Mouse (Mus musculus) cerebellum, postnatal 4 days (tissue): ENCODE results near the gene Trim56.

ENCODE experiments used
- DNase-seq, 2 experiments: peaks; one replicate each; pipeline ENCODE4 v3.0.0; 2022; ENCODE audit warnings: low spot score in 2 of 2, mixed read lengths in 1 of 2

Gene Trim56

GRCm38 (mm10) chr5:137108111-137108510 lies 7.9 kb downstream of the Trim56 start:
- DNase-seq = no peak

DNA sequence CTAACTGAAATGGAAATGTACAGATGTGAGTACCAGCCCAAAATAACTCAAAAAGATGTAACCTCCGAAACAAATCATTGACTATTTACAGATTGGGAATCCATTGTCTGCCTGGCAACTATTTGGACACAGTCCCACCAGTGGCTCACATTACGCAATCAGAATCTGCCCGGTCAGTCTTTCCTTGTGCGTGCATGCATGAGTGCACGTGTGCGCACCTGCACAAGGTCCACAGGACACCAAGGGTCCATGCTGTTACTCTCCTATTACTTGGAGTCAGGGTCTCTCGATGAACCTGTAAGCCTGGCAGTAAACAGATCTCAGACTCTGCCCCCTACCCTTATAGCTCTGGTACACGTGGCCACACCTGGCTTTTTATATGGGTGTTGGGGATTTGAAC lies 8.3 kb downstream of the Trim56 start:
- DNase-seq = no peak

- DNase-seq = peak; percentile 77 to 87
Observed at GRCm38 (mm10) chr5:137107024-137107423, 9.0 kb downstream of the Trim56 start.

DNA sequence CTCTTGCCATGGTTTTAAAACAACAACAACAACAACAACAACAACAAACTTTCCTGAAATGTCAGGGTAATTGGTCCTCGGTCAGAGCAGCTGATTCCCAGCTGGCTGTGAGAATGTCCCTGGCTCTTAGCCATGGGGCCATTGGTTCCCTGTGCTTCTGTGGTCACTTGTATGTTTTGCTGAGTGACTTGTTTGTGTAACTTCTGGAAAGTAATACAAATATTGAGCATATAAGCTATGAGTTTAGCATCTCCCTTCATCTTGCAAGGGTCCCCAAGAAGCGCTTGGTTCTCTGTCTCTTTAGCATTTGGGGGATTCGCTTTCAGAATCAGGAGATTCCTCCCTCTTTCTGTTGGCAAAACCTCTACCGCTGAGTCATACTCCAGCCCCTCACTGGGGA lies 9.6 kb downstream of the Trim56 start:
- DNase-seq = no peak

- DNase-seq = no peak
Observed at GRCm38 (mm10) chr5:137103969-137104368, 12.0 kb downstream of the Trim56 start.

DNA sequence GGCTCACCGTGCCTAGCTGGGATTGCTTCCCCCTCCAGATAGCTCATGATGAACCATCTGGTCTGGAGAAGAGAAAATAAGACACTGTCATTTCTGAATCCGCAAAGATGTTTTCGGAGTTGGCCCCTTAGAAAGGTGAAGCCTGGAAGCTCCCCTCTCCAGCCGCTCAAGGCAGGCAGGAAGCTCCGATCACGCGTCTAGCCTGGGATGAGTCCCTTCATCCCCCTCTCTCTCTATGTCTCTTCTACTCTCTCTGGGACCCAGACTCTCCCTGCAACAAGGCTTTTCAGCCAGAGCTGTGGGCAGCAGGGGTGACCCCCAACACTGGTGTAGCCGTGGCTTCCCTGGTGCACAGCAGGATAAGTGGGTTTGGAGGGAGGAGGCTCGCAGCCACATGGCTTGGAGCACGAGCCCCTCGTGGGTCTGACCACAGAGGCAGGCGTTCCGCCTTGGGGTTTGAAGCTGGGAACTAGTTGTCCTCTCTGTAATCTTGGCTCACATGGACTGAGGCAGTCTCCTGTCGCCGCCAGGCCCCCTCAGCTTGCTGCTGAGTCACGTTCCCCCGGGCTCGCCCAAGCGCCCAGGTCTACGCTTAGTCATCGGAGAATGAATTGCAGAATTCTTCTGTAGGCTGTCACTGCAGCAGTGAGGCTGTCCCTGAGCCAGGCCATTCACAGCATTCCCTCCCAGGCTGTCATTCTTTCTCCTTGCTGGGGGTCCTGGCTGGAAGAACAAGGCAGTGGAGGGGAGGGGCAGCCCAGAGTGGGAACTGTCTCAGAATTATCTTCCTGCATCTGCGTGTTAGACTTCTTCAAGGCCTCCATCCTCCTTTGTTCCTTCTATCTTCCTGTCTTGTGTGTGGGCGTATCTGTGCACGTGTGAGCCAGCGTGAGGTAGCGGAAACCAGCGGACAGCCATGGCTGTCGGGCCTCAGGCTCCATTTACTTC lies 13.2 kb downstream of the Trim56 start:
- peak in 1 of 2 experiments; percentile 15 for DNase-seq

DNA sequence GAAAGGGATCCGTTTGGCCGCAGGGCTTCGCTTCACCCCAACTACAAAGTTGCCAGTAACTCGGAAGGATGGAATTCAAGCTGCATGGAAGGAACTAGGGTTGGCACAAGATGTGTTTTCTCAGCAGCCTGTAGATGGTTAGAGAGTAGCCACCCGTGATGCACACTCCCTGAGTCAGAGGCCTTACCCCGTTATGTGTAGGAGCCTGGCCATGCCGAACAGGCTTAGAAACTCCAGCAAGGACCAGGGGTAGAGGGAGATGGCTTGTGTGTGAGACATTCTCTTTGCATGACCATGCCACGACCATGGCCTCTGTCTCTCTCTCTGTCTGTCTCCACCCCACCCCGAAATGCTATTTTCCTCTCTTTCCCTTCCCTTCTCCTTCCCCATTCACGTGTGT lies 13.9 kb downstream of the Trim56 start:
- no peak for DNase-seq

DNA sequence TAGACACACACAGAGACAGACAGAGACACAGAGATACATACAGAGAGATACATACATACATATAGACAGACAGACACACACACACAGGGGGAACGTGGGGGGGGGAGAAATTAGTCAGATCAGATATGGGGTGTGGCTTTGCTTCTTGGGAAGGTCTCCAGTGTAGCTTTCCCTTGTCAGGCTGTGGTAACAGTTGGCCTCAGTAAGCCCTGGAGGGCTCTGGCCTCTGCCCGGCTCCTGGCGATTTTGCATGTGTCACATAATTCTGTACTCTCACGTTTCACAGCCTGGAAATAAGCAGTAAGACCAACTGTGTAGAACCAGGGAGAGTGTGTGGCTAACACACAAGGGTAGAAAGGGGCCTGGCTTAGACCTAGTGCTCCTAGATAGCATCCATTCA lies 15.3 kb downstream of the Trim56 start:
- DNase-seq = no peak

GRCm38 (mm10) chr5:137098418-137098817 lies 17.6 kb downstream of the Trim56 start:
- no peak for DNase-seq

GRCm38 (mm10) chr5:137096037-137096436 lies 20.0 kb downstream of the Trim56 start:
- no peak for DNase-seq

GRCm38 (mm10) chr5:137095135-137095534 lies 20.9 kb downstream of the Trim56 start:
- DNase-seq = no peak

DNA sequence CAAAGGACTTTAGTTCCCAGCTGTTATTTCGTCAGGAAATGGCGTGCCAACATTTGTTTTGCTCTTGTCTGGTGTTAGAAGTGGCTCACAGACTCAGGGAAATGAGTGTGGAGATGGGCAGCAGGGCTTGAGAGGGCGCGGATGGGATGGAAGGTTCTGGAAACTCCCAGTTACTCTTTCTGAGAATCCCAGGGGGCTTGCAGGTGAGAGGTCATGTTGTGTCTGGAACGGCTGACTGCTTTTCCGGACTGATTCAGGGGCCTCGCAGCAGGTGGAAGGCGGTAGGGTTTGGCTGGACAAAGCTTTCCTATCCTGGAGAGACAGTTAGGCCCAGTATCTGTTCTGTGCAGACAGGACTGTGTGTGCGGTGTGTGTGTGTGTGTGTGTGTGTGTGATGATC lies 22.3 kb downstream of the Trim56 start:
- no peak for DNase-seq

DNA sequence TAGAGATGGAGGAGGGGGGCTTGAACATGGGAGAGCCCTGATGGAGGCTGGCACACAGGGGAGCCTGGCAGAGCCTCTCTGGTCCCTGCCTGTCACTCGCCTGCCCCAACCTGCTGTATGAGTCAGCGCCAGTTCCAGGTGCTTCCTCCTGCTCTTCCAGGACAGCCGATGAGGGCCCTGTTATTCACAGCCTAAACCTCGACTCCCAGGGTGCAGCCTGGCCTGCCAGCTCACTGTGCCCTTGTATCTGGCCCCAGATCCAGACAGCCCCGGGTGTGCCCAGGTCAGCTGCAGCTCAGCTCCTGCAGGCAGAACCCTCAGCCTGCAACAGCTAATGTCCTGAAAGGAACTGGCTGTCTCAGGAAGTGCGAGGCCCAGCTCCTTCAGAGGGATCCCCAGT lies 24.4 kb downstream of the Trim56 start:
- no peak for DNase-seq

DNA sequence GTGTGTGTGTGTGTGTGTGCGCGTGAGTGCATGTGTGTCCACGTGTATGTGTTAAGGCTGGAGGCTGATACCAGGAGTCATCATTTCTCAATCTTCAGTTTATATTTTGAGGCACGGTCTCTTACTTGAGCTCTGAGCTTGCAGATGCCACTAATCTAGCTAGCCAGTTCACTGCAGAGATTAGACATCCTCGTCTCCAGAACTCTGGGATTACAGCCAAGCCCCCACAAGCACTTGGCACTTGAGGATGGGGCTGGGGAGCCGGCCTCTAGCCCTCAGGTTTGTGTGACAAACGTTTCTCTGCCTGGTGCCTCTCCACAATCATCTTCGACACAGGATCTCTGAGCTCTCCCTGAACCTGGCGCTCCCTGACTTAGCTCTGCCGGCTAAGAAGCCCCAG lies 25.1 kb downstream of the Trim56 start:
- no peak for DNase-seq

DNA sequence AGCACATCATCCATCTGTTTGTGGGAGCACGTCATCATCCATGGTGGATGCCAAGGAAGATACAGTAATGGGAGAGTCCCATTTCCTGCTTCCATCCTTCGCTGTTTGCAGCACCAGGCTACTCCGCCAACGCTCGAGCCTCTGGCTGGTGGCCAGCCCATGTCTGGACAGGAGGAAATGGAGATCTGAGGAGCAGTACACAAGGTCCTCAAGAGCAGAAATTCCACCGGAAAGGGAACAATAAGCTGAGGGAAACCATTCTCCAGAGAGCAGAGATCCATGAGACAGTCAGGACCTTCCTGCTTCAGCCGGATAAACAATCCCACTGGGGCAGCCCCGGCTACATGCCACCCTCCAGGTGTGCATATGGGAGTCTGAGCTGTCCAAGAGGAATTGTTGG lies 28.6 kb downstream of the Trim56 start:
- no peak for DNase-seq

- DNase-seq = no peak
Observed at GRCm38 (mm10) chr5:137085731-137086130, 30.3 kb downstream of the Trim56 start.

DNA sequence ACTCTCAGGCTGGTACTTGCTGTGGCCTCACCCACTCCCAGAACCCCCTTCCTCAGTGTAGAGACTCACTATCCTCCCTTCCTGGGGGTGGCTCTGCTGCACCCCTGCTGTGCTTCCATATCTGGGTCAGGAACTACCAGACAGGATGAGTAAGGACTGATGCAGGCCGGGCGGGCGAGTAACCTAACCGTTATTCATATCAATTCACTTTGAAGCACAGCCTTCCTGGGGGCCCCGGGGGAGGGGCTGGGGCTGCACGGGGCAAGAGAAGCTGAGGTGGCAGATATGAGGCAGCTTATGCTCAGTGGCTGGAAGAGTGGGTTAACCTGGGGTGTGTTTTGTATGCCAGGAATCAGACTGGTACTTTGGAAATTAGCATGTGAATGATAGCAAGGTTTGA lies 31.0 kb downstream of the Trim56 start:
- no peak for DNase-seq

DNA sequence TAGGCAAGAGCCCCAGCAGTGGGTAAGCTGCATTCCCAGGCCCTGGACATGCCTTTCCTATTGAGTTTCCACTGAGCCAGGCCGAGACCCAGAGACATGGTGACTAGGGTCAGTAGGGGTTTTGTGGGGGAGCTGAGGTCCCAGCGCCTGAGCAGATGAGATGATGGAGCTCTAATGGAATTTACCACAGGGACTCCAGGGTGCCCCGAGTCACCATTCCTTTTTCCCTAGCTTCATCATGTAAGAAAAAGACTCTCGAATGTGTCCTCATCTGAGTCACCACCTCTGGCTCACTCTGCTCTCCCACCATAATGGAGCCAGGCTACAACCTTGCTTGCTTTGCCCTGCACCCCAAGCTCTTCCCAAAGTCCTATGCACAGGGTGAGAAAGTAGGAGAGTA lies 33.0 kb downstream of the Trim56 start:
- no peak for DNase-seq

DNA sequence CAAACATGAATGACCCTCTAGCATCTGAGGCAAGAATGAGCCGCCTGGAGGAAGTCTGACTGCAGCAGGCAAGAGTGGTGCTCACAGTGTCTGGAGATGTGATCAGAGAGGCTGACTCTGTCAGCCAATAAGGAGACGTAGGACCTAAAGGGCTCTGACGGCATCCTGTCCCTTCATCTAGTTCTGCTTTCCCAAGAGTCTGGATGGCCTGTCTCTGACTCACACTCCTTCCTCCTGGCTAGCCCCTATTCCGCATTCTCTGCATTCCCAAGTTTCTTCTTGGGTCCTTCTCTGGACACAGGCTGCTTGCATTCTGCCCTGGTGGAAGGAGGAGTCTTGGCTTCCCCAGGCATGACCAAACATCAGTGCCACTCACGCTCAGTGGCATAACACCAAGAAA lies 36.2 kb downstream of the Trim56 start:
- no peak for DNase-seq

DNA sequence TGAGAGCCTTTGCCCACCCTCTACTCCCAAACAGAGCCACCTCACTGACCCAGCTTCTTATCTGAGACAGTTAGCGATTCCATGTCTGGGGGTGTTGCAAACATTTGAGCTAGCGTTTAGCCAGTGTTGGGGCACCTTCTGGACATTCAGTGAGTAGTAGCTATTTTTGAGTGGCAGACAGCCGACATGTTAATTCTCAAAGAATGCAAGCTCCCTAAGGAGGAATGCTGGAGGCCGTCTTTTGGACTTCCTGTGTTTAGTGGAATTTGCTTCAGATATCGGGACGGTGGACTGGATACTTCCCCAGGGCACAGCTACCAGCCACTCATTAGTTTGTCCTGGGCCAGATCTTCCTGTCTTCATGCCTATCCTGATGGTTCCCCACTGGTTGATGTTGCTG lies 37.4 kb downstream of the Trim56 start:
- DNase-seq = no peak

GRCm38 (mm10) chr5:137078041-137078440 lies 38.0 kb downstream of the Trim56 start:
- DNase-seq = no peak

DNA sequence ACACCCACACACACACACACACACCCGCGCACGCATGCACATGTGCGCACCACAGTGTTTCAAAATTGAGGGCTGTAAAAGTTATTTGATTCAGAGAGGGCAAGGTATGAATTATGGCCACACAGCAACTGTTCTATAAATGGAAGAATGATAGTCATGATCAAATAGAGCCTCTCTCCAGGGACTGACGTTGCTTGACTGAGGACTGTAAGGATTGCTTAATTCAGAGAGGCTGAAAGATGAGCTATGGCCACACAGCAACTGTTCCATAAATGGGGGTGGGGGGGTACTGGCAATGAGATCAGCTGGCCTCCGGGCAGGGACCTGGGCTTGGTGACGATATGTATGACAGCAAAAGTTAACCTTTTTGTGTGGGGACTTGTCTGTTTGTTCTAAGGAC lies 38.8 kb downstream of the Trim56 start:
- DNase-seq = no peak

GRCm38 (mm10) chr5:137076191-137076930 lies 39.6 kb downstream of the Trim56 start:
- DNase-seq = no peak
